Mouse (Mus musculus) testis, adult 2 months (tissue): Measurements from ENCODE around the gene Fam155a.

Source experiments
- CTCF ChIP-seq: fragments of 200-500 bp; IDR thresholded peaks from 2 replicates; pipeline ENCODE4 v1.5.1; 2012; ENCODE audit warnings: low read depth, mild to moderate bottlenecking, inconsistent platforms, low read length, moderate library complexity; ENCODE audit not compliant: control insufficient read depth, insufficient read depth, insufficient replicate concordance
- POLR2A ChIP-seq: fragments of 200-500 bp; IDR thresholded peaks from 2 replicates; pipeline ENCODE4 v1.6.1; 2012; ENCODE audit warnings: low read depth, mild to moderate bottlenecking, inconsistent platforms, low read length, moderate library complexity; ENCODE audit not compliant: control insufficient read depth

- TF ChIP-seq CTCF, result peak; percentile 29; the same call in 1 of the 2 replicates
- TF ChIP-seq POLR2A, result no peak
Measured at GRCm38 (mm10) chr8:9348523-9349135, 422.3 kb downstream of the Fam155a start.
